Mouse (Mus musculus) lung, postnatal 0 days (tissue): ENCODE measurements at regions not wholly inside any gene's neighbourhood (a gene's known extent, or its start where the extent isn't known, plus 50 kb on each side); places are given as distances from the start of the nearest gene placed in this dataset.
A peak's percentile ranks its signal among the peaks of the same experiment; 100 is the strongest.

ENCODE experiments used
- ATAC-seq: fragments of 200-750 bp; cut with Nextera tagmentation; 2 replicates; pipeline ENCODE4 v1.8.0; 2017; ENCODE audit warnings: moderate library complexity
- DNase-seq: peaks from one replicate; pipeline ENCODE4 v3.0.0-alpha.2; 2016; ENCODE audit warnings: low spot score
- H3K27ac ChIP-seq: fragments of 300-500 bp; sonication (generic); 2 replicates; pipeline ENCODE4 v1.5.1; 2014; ENCODE audit warnings: antibody characterized with exemption, mild to moderate bottlenecking, low read length, mixed read lengths
- H3K27me3 ChIP-seq: fragments of 300-500 bp; sonication (generic); replicated peaks from 2 replicates; pipeline ENCODE4 v1.6.1; 2014; ENCODE audit warnings: low read length, mixed read lengths; ENCODE audit not compliant: insufficient read depth
- H3K36me3 ChIP-seq: fragments of 300-500 bp; sonication (generic); 2 replicates; pipeline ENCODE4 v1.6.1; 2014; ENCODE audit warnings: low read length, mixed read lengths; ENCODE audit not compliant: insufficient read depth
- H3K4me1 ChIP-seq: fragments of 300-500 bp; sonication (generic); 2 replicates; pipeline ENCODE4 v1.6.1; 2014; ENCODE audit warnings: antibody characterized with exemption, low read depth, low read length, mixed read lengths; ENCODE audit not compliant: insufficient read depth
- H3K4me2 ChIP-seq: fragments of 300-500 bp; sonication (generic); replicated peaks from 2 replicates; pipeline ENCODE4 v1.6.1; 2014; ENCODE audit warnings: low read depth, mild to moderate bottlenecking, low read length, moderate library complexity, mixed read lengths
- H3K4me3 ChIP-seq: fragments of 300-500 bp; sonication (generic); 2 replicates; pipeline ENCODE4 v1.5.1; 2014; ENCODE audit warnings: low read depth, low read length
- H3K9ac ChIP-seq: fragments of 300-500 bp; sonication (generic); replicated peaks from 2 replicates; pipeline ENCODE4 v1.6.1; 2014; ENCODE audit warnings: low read depth, mild to moderate bottlenecking
- H3K9me3 ChIP-seq: fragments of 300-500 bp; sonication (generic); 2 replicates; pipeline ENCODE4 v1.6.1; 2016; ENCODE audit warnings: low read length, mixed read lengths
- CTCF ChIP-seq: IDR thresholded peaks from 2 replicates; pipeline ENCODE4 v1.5.1; 2016; ENCODE audit warnings: antibody characterized with exemption, mild to moderate bottlenecking
- EP300 ChIP-seq: IDR thresholded peaks from 2 replicates; pipeline ENCODE4 v1.6.1; 2016; ENCODE audit warnings: antibody characterized with exemption, mild to moderate bottlenecking, control low read depth
- whole genome bisulfite sequencing: fragments of 180-500 bp; shearing (Covaris S2); extraction: QIAGEN DNeasy Blood & Tissue Kit; methylation state at CpG from one replicate; pipeline ENCODE4 v1.1.7; 2014; 5-methylcytosine and 5-hydroxymethylcytosine counted together

DNA sequence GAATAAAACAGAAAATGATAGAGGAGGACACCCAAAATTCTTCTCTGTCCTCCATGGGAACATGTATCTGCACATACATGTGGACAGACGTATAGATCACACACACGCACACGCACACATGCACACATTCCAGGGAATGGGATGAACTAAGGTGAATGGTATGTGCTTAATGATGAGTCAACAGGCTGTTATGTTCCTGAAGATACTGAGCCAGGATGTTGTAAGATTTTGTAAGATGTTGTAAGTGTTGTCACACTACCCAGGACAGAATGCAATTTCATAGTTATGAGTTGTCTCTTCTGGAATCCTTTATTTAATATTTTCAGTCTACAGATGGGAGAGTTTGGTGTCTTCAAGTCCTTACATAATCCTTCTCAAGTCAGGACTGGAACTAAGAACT, 447.5 kb downstream of the Gsdmc2 start:
- H3K4me3 ChIP-seq = no peak overlapping the region
- TF ChIP-seq EP300 = no peak
- no peak for TF ChIP-seq CTCF
- no peaks in the 10 kb centered on the region for H3K27me3 ChIP-seq
- DNase-seq (peak; percentile 34), ATAC-seq (no peak)
- H3K9ac ChIP-seq = no peak overlapping the region
- H3K36me3 ChIP-seq = no peaks in the 10 kb centered on the region
- H3K4me1 ChIP-seq = no peaks in the 10 kb centered on the region
- no peak overlapping the region for H3K27ac ChIP-seq
- WGBS = 88% methylated on average over 3 of the region's 3 CpGs
- no peak overlapping the region for H3K4me2 ChIP-seq
- H3K9me3 ChIP-seq = no peaks in the 10 kb centered on the region

DNA sequence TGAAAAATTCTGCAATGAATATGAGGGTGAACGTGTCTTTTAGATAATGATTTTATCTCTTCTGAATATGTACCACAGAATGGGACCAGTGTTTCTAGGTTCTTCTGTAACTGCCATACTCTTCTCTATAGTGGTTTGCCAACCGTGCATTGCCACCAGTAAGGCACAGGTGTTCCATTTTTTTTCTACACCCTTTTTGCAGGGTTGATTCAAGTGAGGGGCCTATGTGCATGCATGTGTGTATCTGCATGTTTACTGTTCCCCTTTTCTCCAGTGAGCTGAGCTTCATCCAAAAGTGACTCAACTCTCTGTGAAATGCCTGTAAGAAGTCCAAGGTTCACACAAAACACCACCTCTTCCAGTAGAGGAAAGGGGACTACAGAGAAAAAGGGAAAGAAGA, 467.7 kb downstream of the Gsdmc2 start:
- no peak for ATAC-seq
- 85% methylated on average over 2 of the region's 2 CpGs for WGBS
- TF ChIP-seq CTCF = no peak

DNA sequence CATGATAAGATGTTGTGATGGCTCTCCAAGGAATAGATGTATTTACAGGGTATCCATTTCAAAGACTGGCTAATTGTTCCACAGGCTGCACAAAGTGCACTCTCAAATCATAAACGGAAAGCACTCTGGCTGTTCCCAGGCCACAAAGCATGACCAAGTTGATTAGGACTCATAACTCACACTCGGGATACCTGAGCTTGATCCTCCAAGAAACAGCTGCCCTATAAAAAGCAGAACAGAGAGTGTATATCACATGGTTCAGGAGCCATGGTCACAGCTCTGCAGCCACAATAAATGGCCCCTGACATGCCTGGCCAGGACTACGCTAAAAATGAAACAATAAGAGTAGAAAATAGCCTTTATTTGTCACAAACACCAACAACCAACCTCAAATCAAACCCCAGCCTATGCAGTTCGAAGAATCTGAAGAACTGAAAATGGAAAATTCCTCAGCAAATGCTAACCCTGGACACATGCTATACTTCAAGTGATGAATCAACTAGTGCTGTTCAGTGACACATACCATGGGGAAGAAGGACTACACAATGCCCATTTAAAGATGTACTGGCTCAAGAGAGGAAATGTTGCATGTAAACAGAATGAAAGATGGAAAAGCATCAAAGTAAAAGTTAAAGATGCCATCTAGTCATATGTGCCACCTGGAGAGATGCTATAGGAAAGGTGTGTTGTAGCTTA, 473.5 kb downstream of the Gsdmc2 start:
- Histone ChIP-seq H3K4me1 (no peaks in the 10 kb centered on the region), H3K9ac (no peak overlapping the region), H3K4me2 (no peak overlapping the region), H3K36me3 (no peaks in the 10 kb centered on the region), H3K4me3 (no peak overlapping the region), H3K9me3 (no peaks in the 10 kb centered on the region), H3K27me3 (no peaks in the 10 kb centered on the region), H3K27ac (no peak overlapping the region)
- DNase-seq = no peak
- no peak for ATAC-seq
- TF ChIP-seq EP300 (no peak), CTCF (no peak)
- 73% methylated on average over 4 of the region's 4 CpGs for WGBS

More for the DNA sequence above, 467.7 kb downstream of the Gsdmc2 start:
- Histone ChIP-seq H3K36me3 (no peaks in the 10 kb centered on the region), H3K9me3 (no peaks in the 10 kb centered on the region), H3K4me1 (no peaks in the 10 kb centered on the region), H3K27ac (no peak overlapping the region), H3K9ac (no peak overlapping the region), H3K27me3 (no peaks in the 10 kb centered on the region), H3K4me2 (no peak overlapping the region), H3K4me3 (no peak overlapping the region)
- DNase-seq = no peak

DNA sequence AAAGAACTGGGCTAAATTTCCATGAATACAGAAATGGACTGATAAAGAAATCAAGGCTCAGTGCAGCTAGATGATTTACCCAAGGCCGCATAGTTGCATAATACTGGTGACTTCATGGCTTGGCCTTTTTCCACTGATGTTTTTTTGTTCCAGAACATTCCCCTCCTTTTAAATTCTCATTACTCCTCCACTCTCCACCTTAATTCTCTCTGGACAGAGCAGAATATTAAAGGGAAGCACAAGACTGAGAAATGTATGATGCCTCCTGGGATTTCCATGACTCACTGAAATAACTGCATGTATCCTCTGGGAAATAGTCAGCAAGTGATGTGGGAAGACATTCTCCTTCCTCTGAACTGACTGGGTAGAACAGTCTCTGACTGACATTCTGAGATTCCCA, 480.5 kb downstream of the Gsdmc2 start:
- no peak overlapping the region for H3K9ac ChIP-seq
- H3K36me3 ChIP-seq = no peaks in the 10 kb centered on the region
- H3K4me1 ChIP-seq = no peaks in the 10 kb centered on the region
- H3K9me3 ChIP-seq = no peaks in the 10 kb centered on the region
- H3K27me3 ChIP-seq = no peaks in the 10 kb centered on the region
- DNase-seq (peak; percentile 7), ATAC-seq (no peak)
- H3K27ac ChIP-seq = no peak overlapping the region
- WGBS = 64% methylated on average over 1 of the region's 1 CpGs
- H3K4me3 ChIP-seq = no peak overlapping the region
- TF ChIP-seq EP300 (no peak), CTCF (no peak)
- H3K4me2 ChIP-seq = no peak overlapping the region

DNA sequence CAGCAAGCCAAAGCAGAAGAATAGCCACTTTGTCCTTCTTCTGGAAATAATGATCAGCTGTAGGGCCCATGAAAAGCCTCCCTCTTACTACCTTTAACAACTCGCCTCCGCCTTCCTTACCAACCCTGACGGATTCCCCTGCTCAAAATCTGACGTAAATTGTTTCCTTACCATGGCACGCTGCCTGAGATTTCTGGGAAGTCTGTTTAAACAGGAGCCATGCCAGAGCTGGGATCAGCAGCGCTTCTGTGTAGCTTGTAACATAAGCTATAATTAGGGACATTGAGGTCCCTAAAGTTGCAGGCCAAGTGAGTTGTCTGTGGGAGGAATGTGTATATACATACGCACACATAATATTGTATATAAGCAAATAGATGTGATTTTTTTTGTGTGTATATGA, 484.6 kb downstream of the Gsdmc2 start:
- Histone ChIP-seq H3K4me1 (no peaks in the 10 kb centered on the region), H3K9me3 (no peaks in the 10 kb centered on the region), H3K27ac (no peak overlapping the region), H3K27me3 (no peaks in the 10 kb centered on the region), H3K9ac (no peak overlapping the region), H3K36me3 (no peaks in the 10 kb centered on the region), H3K4me2 (no peak overlapping the region), H3K4me3 (no peak overlapping the region)
- 45% methylated on average over 7 of the region's 7 CpGs for WGBS
- ATAC-seq = peak; percentile 55
- no peak for TF ChIP-seq CTCF
- TF ChIP-seq EP300 = no peak
- DNase-seq = peak; percentile 63

DNA sequence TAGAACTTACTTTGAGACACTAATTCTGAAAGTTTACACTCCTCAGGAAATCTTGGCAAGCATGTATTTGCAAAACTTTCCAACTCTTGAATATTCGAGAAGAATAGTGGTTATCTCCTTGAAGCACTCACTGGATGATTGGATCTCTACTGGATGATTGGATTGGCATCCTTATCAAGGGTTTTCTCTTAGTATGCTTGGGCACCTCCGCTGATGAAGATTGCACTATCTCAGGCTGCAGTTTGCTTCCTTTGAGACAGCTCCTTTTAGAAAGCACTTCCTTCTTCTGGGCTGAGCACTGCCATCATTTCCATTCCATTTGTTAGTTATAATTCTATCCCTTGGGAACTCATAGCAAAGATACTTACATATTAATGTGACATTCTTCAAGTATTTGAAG, 503.2 kb downstream of the Gsdmc2 start:
- Histone ChIP-seq H3K9ac (no peak overlapping the region), H3K4me1 (no peaks in the 10 kb centered on the region), H3K27ac (no peak overlapping the region), H3K36me3 (no peaks in the 10 kb centered on the region), H3K27me3 (no peaks in the 10 kb centered on the region), H3K9me3 (no peaks in the 10 kb centered on the region), H3K4me2 (no peak overlapping the region), H3K4me3 (no peak overlapping the region)
- 61% methylated on average over 2 of the region's 2 CpGs for WGBS
- TF ChIP-seq CTCF (no peak), EP300 (no peak)
- no peak for ATAC-seq
- no peak for DNase-seq
